Mouse (Mus musculus) stomach, postnatal 0 days (tissue): Measurements from ENCODE around the gene Pycr1. TPM values are rescaled to one million over a fixed set of nuclear protein-coding genes. Genes with fewer than 3 reads are reported as not detected.

ENCODE experiments used
- ATAC-seq: fragments of 200-750 bp; cut with Nextera tagmentation; 2 replicates; pipeline ENCODE4 v1.8.0; 2017; ENCODE audit not compliant: low FRiP score, low TSS enrichment
- DNase-seq: peaks from one replicate; pipeline ENCODE4 v3.0.0-alpha.2; 2016; ENCODE audit warnings: low spot score
- H3K27ac ChIP-seq: fragments of 300-500 bp; sonication (generic); replicated peaks from 2 replicates; pipeline ENCODE4 v1.5.1; 2014; ENCODE audit warnings: mild to moderate bottlenecking, control low read depth
- H3K27me3 ChIP-seq: fragments of 300-500 bp; sonication (generic); 2 replicates; pipeline ENCODE4 v1.6.1; 2014; ENCODE audit warnings: low read length; ENCODE audit not compliant: control insufficient read depth, insufficient read depth
- H3K36me3 ChIP-seq: fragments of 300-500 bp; sonication (generic); 2 replicates; pipeline ENCODE4 v1.6.1; 2014; ENCODE audit warnings: low read length, mixed read lengths; ENCODE audit not compliant: control insufficient read depth, insufficient read depth
- H3K4me1 ChIP-seq: fragments of 300-500 bp; sonication (generic); replicated peaks from 2 replicates; pipeline ENCODE4 v1.6.1; 2014; ENCODE audit warnings: antibody characterized with exemption; ENCODE audit not compliant: control insufficient read depth, insufficient read depth
- H3K4me2 ChIP-seq: fragments of 300-500 bp; sonication (generic); replicated peaks from 2 replicates; pipeline ENCODE4 v1.6.1; 2014; ENCODE audit warnings: low read depth, mild to moderate bottlenecking, control low read depth, moderate library complexity
- H3K4me3 ChIP-seq: fragments of 300-500 bp; sonication (generic); 2 replicates; pipeline ENCODE4 v1.5.1; 2014; ENCODE audit warnings: low read depth, low read length, control low read depth
- H3K9ac ChIP-seq: fragments of 300-500 bp; sonication (generic); 2 replicates; pipeline ENCODE4 v1.6.1; 2014; ENCODE audit warnings: mild to moderate bottlenecking, low read length, control low read depth, mixed read lengths
- H3K9me3 ChIP-seq: fragments of 300-500 bp; sonication (generic); 2 replicates; pipeline ENCODE4 v1.6.1; 2016; ENCODE audit warnings: low read length; ENCODE audit not compliant: control insufficient read depth
- CTCF ChIP-seq: IDR thresholded peaks from 2 replicates; pipeline ENCODE4 v1.5.1; 2016; ENCODE audit warnings: antibody characterized with exemption, low read depth, mild to moderate bottlenecking, moderate library complexity
- EP300 ChIP-seq: optimal IDR thresholded peaks from 2 replicates; pipeline ENCODE3; 2016; ENCODE audit warnings: antibody characterized with exemption
- WGBS: fragments of 180-500 bp; shearing (Covaris S2); extraction: QIAGEN DNeasy Blood & Tissue Kit; methylation state at CpG from one replicate; pipeline ENCODE4 v1.1.7; 2014; 5-methylcytosine and 5-hydroxymethylcytosine counted together
- polyA plus RNA-seq: library from polyadenylated mRNA; unstranded; fragments of >200 nt; fragmentation: Nextera tagmentation; extraction: Ambion mirVana; gene quantifications from 2 replicates; pipeline ENCODE4 v1.2.1, GENCODE M21; 2015

The Pycr1 gene
- polyA plus RNA-seq, 1 experiment from 2014 or later, result 18.4 TPM

DNA sequence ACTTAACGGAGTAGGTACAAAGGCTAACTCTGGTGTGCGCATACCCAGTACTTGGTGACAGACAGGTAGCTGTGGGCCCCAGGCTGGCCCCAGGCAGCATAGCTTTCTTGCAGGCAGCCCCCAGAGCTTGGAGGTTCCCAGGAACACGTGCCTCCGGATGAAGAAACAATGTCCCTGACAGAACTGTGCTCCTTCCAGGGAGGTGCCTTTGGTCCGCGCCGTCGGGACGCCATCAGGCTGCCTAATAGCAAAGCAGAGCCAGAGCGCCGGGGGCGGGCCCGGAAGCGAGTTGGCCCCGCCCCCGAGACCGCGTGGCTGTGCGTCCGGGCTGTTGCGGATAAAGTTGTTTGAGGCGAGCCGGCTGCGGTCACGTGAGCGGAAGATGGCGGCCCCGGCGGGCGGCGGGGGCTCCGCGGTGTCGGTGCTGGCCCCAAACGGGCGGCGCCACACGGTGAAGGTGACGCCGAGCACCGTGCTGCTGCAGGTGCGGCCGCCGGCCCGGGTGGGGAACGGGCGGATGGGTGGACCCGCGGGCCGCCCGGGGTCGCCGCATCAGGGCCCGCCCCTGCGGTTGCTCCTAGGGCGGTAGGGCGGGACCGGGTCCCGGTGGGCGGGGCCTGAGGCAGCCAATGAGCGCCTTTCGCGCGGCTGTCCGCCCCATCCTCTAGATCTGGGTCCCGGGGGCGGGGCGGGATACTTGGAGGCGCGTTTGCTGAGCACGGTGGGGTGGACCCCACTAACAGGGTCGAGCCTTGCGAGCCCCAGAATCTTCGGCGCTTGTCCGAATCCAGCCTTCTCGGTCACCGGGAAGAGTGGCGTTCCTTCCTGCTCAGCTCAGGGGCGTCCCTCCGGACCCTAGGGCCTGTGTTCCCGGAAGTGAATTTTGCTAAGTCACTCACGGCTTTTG is 29.4 kb upstream of the Pycr1 start, which contains the start of gene Aspscr1:
Gene Aspscr1 (plus strand): TSS at position 287 of the 907 bp plus-strand sequence.
- Histone ChIP-seq H3K36me3 (0 out of 2 replicates have a peak, but pooled peaks cover 3% of the 10 kb centered on the region), H3K4me3 (peak within 1 kb of the TSS; percentile 76), H3K4me2 (peak within 1 kb of the TSS; percentile 76), H3K27ac (peak within 1 kb of the TSS; percentile 91), H3K4me1 (peaks cover 6% of the 10 kb centered on the region; the same call in 1 of the 2 replicates), H3K9ac (peak within 1 kb of the TSS; percentile 79), H3K9me3 (no peaks in the 10 kb centered on the region), H3K27me3 (no peaks in the 10 kb centered on the region)
- TF ChIP-seq CTCF (peak; percentile 17; the same call in 1 of the 2 replicates), EP300 (no peak)
- ATAC-seq (peak; percentile 97), DNase-seq (peak; percentile 96)
- WGBS, result 1% methylated on average over 73 of the region's 83 CpGs

DNA sequence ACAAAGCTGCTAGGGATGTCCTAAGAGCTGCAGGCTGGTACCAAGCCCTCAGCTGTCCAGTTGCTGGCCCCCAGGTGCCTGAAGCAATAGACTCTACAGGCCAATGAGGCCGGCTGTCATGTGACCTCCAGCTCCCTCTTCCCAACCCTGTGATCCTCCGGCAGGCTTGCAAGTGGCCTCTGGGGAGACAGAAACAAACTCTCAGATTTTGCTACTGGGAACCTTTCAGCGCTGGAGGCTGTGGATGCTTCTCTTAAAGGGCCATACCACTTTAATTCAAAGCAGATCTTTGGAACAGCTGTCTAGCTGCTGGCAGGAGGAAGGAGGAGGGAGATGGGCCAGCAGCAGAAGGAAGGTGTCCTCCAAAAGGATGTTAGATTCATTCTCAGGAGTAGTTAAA is 23.0 kb upstream of the Pycr1 start:
- Histone ChIP-seq H3K27me3 (no peaks in the 10 kb centered on the region), H3K4me1 (no peaks in the 10 kb centered on the region), H3K9me3 (no peaks in the 10 kb centered on the region), H3K36me3 (no peaks in the 10 kb centered on the region), H3K27ac (no peak overlapping the region), H3K9ac (no peak overlapping the region), H3K4me3 (no peak overlapping the region), H3K4me2 (no peak overlapping the region)
- no peak for TF ChIP-seq EP300
- TF ChIP-seq CTCF, result no peak
- DNase-seq (no peak), ATAC-seq (no peak)
- 12% methylated on average over 3 of the region's 3 CpGs for WGBS

- ATAC-seq (no peak), DNase-seq (no peak)
- H3K9me3 ChIP-seq, result no peaks in the 10 kb centered on the region
- H3K4me1 ChIP-seq, result peaks cover 3% of the 10 kb centered on the region; the same call in 1 of the 2 replicates
- 67% methylated on average over 3 of the region's 3 CpGs for WGBS
- H3K27me3 ChIP-seq, result peaks cover 8% of the 10 kb centered on the region
- H3K27ac ChIP-seq, result no peak overlapping the region
- TF ChIP-seq CTCF, result no peak
- no peak for TF ChIP-seq EP300
- H3K4me2 ChIP-seq, result no peak overlapping the region
- no peaks in the 10 kb centered on the region for H3K36me3 ChIP-seq
- H3K9ac ChIP-seq, result no peak overlapping the region
- H3K4me3 ChIP-seq, result no peak overlapping the region
These were observed 21.8 kb upstream of the Pycr1 start for GRCm38 (mm10) chr11:120665406-120665805.

DNA sequence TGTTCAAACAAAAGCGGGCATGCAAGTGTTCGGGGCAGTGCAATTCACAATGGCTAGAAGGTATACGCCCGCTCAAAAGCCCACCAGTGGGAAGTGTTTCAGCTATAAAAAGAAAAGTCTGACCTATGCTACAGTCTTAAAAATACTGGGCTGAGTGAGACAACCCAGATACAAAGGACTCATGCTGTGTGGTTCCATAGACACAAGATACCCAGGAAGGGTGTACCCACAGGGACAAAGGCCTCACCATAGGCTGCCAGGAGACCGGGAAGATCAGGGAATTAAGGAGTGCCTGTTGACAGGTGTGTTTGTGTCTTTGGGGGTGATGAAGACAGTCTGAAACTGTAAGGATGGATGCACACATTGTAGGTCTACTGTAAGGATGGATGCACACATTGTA is 20.1 kb upstream of the Pycr1 start:
- ATAC-seq (no peak), DNase-seq (no peak)
- H3K36me3 ChIP-seq, result no peaks in the 10 kb centered on the region
- no peak overlapping the region for H3K4me2 ChIP-seq
- WGBS, result 89% methylated on average over 5 of the region's 5 CpGs
- no peaks in the 10 kb centered on the region for H3K9me3 ChIP-seq
- peaks cover 21% of the 10 kb centered on the region for H3K27me3 ChIP-seq
- TF ChIP-seq EP300, result no peak
- TF ChIP-seq CTCF, result no peak
- no peak overlapping the region for H3K27ac ChIP-seq
- H3K9ac ChIP-seq, result no peak overlapping the region
- H3K4me1 ChIP-seq, result peaks cover 3% of the 10 kb centered on the region; the same call in 1 of the 2 replicates
- H3K4me3 ChIP-seq, result no peak overlapping the region

DNA sequence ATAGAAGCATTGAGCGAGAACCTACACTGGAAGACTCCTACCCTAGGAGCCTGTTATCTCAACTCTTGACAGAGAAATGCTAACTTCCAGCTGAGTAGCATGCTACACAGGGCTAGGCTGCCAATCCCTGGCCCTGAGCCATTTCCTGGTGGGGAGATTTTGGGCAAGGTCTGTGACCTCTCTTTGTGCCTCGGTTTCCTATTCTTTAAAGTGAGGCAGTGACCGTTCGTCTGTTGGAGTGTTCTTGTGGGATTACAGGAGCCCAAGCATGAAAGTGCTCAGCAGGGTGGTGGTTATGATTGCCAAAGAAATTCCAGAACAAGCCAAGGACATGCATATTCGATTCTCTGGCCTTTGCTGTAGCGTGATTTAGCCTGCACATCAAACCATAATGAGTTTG is 19.2 kb upstream of the Pycr1 start:
- TF ChIP-seq CTCF, result no peak
- TF ChIP-seq EP300, result no peak
- Histone ChIP-seq H3K4me1 (peaks cover 3% of the 10 kb centered on the region; the same call in 1 of the 2 replicates), H3K4me3 (no peak overlapping the region), H3K36me3 (no peaks in the 10 kb centered on the region), H3K4me2 (no peak overlapping the region), H3K9me3 (no peaks in the 10 kb centered on the region), H3K9ac (no peak overlapping the region), H3K27me3 (peaks cover 21% of the 10 kb centered on the region), H3K27ac (no peak overlapping the region)
- WGBS, result 57% methylated on average over 6 of the region's 6 CpGs
- ATAC-seq (no peak), DNase-seq (no peak)

- DNase-seq (no peak), ATAC-seq (0 out of 2 replicates have a peak, but pooled peaks have one; percentile 10)
- peak within 1 kb of the TSS; percentile 66 for H3K4me2 ChIP-seq
- H3K27ac ChIP-seq, result no peak within 1 kb of the TSS
- peak within 1 kb of the TSS; percentile 45 for H3K9ac ChIP-seq
- H3K27me3 ChIP-seq, result peaks cover 21% of the 10 kb centered on the region
- WGBS, result 2% methylated on average over 35 of the region's 35 CpGs
- peaks cover 3% of the 10 kb centered on the region; the same call in 1 of the 2 replicates for H3K4me1 ChIP-seq
- TF ChIP-seq EP300, result no peak
- TF ChIP-seq CTCF, result no peak
- no peaks in the 10 kb centered on the region for H3K9me3 ChIP-seq
- peak within 1 kb of the TSS; percentile 43 for H3K4me3 ChIP-seq
- H3K36me3 ChIP-seq, result no peaks in the 10 kb centered on the region
These were observed 17.5 kb upstream of the Pycr1 start, which contains the start of gene Notum for GRCm38 (mm10) chr11:120661076-120661460. TSS of gene Notum (minus strand) at chr11:120661175.
